Mouse (Mus musculus): ENCODE measurements around the gene Hipk2.
"Not testable (repeated sequence)": the region's sequence is repeated elsewhere in the genome, so short reads cannot be mapped to it uniquely, and the experiment has no call there.

The Hipk2 gene

DNA sequence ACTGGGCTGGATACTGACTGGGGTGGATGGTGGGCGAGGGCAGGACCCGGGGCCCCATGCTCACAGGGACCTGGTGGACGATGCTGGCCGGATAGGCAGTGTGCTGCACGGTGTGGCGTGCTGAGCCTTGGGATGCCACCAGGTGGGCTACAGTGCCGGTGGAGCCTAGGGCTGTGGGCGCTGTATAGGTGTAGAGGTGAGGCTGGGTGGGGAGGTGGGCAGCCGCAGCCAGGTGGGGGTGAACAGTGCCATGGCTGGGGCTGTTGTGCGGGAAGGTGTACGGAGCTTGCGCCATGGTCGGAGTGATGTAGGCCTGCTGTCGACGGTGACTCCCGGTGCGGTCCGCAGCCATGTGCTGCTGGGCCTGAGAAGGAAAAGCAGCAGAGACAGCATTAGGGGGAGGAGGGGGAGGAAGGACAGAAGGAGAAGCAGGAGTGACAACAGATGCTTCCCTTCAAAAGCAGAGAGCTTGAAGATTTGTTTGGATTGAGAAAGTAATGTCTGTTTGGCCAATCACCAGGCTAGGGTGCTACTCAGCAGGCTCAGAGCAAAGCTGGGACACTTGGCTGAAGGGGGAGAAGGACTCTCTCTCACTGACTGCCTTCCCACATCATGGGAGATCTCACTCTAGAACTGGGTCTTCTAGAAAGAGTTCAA is 177.6 kb downstream of the Hipk2 start:
- peak; percentile 47 for DNase-seq (ENCODE audit: low spot score)

DNA sequence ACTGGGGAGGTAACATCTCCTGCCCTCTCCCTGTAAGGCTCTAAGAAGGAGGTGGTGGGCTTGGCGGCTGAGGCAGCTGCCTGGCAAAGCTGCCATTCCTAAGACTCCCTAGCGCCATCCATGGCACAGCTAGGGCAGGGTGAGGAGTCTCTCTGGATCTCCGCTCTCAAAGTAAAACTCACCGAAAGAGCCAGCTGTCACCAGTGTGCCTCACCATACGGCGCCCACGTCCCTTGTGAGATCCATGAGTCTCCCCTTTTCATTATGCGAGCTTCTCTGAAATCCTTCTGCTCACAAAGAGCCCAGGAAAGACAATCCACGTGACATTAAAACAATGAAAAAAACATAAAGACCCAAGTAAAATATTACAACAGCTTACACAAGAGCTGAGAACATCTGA is 179.4 kb downstream of the Hipk2 start:
- no peak for DNase-seq (ENCODE audit: low spot score)

DNA sequence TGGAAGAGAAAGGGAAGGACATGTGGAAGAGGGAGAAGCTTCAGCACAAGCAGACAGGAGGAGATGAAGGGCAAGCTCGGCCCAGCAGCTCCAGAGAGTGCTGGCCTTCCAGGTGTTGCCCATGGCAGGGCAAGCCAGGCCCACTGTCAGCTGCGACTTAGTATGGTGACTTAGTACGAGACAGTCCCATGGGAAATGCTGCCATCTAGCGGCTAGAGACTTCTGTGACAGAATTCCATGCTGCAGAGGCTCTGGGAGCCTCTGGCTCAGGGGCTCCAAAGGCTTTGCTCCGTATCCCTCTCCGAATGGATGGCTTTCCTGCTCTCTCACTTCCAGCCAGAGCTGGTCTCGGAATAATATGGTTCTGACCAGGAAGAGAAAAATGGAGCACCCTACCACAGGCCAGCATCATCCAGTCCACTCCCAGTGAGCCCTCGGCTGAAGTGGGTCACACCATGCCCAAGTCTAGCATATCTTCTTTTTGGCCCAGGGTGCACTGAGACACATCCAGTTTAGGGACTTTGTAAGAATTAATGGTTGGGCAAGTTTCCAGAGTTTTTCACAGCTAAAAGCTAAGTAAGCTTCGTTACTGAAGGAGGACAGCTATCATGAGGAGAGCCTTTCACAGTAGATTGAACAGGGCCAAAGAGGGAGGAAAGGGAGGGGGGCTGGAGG is 180.4 kb downstream of the Hipk2 start:
- DNase-seq (ENCODE audit: low spot score), result peak; percentile 67

DNA sequence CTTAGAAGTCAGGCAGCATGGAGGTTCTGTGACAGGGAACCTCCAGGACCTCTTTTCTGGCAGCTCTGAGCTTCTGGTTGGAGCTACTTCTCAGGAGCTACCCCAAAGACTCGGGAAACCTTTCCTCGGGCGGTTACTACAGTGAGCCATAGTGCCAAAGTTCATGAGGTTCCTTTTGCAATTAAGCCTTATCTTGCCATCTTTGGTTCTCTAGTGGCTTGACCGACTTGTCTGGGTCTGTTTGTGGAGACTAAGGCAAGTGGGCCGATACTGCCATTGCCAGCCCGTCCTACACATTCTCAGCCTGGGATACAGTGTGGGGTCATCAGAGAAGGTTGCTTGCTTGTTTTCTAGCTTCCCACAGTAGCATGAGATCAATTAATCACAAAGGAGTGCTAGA is 183.4 kb downstream of the Hipk2 start:
- no peak for DNase-seq (ENCODE audit: low spot score)

DNA sequence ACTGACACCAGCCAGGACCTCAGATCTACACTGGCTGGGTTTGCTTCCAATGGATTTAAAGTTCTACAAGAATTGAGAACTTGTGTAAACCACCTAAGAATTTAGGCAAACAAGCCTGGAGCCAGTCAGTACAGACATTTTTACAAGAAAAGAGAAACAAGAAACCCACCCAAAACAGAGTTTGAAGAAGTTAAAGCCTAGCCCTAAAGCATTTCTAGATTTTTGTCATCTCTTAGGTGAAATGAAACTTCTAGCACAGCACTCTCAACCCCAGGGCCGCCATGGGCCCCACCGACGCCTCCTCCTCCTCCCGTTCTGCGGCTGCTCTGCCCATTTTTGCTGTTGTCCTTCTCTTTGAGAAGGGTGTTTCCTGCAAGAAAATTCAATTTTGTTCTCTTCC is 184.9 kb downstream of the Hipk2 start:
- no peak for DNase-seq (ENCODE audit: low spot score)

DNA sequence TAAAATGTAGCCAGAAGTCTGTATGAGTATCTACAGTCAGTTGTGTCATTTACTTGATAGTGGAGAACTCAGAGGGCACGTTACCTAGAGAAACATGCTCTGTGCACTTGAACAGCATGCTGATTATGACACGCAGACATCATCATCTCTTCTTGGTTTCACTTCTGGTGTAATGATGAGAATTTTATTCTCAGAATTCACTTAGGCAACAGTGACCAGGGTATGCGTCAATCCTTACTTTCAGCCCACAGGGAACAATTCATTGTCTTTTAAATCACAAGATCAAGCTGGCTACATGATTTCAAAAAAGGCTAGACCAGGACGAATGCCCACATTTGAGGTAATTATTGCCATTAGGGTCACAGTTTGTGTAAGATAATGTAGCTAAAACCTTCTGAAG is 185.3 kb downstream of the Hipk2 start:
- no peak for DNase-seq (ENCODE audit: low spot score)

DNA sequence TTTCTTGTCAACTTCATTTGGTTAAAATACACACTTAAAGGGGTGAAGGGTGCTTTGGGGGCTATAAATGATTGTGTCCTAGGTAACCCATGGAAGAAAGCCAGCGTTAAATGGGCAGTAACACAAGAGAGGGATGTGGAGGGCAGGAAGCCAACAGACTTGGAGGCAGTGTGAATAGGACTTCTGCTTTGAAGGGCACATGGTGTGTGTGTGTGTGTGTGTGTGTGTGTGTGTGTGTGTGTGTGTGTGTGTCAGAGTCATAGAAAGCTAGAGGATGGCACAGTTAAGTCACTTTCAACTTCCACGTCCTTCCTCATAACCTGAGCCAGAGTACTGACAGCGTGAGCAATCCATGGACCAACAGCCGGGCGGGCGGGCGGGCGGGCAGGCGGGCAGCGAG is 187.1 kb downstream of the Hipk2 start:
- DNase-seq (ENCODE audit: low spot score), result no peak

DNA sequence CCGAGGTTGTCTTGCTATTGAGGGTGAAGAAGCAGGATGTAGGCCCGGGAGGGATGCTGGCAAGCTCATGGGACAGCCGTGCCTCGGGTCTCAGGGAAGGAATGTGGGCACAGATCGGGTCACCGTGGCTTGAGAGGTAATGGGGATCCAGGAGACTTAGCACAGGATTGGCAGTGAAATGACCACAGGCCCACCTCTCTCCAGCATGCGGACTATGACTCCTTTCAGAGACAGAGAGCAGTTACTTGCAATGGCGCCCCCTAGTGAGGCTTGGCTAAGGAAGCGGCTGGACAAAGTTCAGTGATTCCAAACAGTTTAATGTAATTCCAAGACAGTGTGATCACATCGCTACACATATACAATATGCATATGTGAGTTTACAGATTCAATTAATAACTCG is 188.7 kb downstream of the Hipk2 start:
- no peak for DNase-seq (ENCODE audit: low spot score)

DNA sequence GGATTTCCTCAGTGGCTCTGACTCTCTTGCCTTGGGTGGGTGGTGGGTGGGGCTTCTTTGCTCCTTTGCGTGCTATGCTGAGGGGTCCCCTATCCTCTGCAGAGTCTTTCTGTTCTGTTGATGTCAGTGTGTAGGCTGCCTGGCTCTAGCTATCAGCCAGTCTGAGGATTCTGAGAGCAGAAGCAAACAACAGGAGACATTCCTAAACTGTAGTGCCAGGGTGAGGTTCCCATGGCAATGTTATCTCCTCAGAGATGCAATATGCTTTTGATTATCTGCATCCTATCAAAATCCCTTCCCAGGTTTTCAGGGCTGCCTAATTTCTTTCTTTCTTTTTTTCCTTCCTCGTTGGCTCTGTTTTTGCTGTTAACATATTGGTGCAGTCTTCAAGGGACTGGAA is 193.4 kb downstream of the Hipk2 start:
- DNase-seq (ENCODE audit: low spot score), result no peak

DNA sequence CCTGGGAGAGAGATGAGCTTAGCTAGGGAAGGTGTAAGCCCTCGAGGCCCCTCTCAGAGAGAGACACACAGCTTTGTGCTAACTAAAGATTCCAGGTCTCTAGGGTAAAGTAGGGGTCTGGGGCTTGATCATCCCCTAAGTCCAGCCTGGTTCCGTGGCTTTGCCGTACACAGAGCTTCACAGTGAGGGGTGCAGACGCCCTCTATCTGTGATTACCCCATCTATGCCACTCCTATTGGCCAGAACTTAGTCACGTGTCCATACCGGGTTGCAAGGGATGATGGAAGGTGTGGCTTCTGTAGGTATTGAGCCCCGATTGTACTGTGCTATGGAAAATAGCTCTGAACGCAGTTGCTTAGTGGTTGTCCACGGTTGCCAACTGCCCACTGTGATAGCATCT is 198.3 kb downstream of the Hipk2 start:
- DNase-seq (ENCODE audit: low spot score), result no peak

DNA sequence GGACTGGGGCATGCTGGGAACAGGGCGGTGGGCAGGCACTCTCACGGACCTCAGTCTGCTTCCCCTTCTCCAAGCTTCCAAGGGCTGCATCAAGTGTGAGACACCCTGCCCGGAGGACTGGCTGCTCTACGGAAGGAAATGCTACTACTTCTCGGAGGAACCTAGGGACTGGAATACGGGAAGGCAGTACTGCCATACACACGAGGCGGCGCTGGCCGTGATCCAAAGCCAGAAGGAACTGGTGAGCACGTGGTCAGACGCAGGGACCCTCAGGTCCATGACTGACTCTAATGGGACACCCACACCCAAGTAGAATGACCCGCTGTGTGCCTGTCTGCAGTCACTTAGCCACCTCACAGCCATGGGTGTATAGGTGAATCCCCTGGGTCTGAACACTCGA is 199.2 kb downstream of the Hipk2 start:
- no peak for DNase-seq (ENCODE audit: low spot score)

DNA sequence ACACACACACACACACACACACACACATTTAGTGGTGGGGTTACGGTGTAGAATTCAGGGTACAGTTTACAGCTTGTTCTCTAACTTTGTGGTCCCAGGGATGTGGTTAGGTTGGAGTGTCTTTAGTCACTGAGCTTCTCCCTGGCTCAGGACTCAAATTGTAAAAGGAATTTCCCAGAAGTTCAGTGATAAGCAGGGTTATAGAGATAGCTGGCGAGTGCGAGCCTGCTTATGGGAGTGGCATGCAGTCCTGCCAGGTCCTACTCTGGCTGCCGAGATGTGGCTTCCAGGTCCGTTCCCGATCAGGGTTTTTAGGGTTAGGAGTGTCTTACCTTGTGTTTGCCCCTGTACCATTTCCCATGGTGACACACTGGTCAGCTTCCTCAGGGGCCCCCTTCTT is 199.7 kb downstream of the Hipk2 start:
- no peak for DNase-seq (ENCODE audit: low spot score)

DNA sequence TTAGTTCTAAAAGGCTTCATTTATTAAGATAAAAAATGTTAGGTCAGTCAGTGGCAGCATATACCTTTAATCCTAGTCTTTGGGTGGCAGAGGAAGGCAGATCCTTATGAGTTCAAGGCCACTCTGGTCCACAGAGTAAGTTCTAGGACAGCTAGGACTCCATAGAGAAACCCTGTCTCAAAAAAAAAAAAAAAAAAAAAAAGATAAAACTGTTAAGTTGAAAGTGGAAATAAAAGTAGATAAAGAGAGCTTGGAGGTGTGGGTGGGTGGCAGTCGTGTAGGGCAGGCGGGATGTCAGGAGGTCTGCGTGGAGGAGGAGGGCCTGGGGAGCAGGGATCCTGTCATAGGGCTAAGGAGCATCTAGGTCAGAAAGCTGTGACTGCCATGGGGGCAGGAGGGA is 204.0 kb downstream of the Hipk2 start:
- no peak for DNase-seq (ENCODE audit: low spot score)

DNA sequence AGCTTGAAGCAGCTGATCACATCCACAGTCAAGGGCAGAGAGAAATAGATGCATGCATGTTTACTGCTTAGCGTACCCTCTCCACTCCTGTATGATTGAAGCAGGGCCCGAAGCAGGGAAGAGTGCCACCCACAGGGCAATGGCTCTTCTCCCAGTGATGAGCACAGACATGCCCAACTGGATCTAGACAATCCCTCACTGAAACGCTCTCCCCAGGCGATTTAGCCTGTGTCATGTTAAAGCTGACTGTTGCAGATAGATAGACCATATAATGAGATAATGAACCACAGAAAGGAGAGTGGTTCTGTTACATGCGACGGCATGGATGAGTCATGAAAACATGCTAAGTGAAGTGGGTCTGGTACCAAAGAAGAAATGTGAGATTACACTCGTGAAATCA is 204.7 kb downstream of the Hipk2 start:
- no peak for DNase-seq (ENCODE audit: low spot score)

DNA sequence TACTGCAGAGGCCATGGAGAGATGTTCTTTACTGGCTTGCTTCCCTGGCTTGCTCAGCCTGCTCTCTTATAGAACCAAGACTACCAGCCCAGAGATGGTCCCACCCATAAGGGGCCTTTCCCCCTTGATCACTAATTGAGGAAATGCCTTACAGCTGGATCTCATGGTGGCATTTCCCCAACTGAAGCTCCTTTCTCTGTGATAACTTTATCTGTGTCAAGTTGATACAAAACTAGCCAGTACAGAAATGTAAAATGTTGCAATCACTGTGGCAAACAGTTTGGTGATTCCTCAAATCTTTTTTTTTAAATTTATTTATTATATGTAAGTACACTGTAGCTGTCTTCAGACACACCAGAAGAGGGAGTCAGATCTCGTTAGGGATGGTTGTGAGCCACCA is 205.5 kb downstream of the Hipk2 start:
- DNase-seq (ENCODE audit: low spot score), result not testable (repeated sequence)

DNA sequence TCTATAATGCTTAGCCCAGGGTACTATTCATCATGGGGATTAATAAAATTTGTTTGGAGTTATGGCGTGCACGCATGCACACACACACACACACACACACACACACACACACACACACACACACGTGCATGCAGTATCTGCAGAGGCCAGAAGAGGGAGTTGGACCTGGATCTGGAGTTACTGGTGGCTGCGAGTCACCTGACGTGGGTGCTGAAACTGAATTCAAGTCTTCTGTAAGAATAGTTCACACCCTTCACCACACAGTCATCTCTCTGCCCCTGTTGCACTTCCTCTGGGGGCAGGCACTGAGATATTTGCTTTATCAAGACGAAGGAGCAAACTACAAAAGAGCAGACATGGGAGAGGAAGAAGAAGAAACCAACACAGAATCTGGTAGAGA is 206.4 kb downstream of the Hipk2 start:
- DNase-seq (ENCODE audit: low spot score), result no peak

DNA sequence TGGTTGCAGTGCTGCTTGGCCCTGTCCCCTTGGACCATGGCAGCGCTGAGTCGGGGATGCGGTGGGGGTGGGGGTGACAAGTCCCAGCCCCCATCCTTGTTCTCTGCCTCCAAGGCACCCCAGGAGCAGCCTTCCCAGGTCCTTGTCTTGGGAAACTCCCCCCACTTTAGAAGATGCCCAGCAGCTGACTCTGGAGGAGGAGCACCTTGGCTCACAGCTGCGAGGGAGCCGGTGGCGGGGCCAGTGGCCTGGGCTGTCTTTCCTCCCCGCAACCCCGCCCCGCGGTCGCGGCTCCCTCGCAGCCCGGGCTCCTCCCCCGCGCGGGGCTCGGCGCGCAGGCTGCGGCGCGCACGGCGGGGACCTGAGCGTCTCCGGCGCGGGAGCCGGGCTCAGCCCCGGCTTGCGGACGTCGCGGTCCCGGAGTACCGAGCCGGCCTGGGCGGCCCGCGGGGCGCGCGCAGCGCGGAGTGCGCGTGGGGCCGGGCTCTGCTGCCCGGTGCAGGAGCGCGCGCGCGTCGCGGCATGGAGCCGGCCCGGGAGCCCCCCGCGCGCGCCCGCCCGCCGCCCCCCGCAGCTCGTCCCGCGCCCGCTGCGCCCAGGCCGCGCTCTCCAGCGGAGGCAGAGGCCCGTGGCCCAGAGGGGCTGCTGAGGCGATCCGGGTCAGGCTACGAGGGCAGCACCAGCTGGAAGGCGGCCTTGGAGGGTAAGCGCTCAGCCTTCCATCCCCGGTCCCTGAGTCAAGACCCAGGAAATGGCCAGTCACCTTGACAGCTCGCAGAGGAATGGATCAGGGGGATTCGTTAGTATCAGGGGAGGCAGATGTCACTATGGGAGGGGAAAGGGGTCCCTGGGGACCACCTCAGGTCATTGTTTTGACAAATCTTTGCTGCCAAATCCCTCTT is 213.0 kb downstream of the Hipk2 start, which contains the start of gene Clec2l:
TSS of gene Clec2l (plus strand) at position 356 of the 902 bp plus-strand sequence.
- DNase-seq (ENCODE audit: low spot score), result no peak

DNA sequence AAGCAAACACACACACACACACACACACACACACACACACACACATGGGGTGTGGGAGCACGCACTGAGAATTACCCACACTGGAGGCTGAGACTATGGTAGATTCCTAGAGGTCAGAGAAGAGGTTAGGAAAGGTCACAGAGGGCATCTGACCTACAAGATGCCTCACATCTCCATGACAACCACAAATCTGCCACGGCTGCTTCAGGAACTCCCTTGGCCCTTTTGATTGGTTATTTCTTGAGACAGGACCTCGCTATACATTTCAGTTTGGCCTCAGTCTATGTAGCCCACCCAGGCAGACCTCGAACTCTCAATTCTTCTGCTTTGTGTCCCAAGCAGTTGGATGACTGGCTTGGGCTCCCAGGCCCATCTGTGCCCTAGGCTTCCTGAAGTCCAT is 214.3 kb downstream of the Hipk2 start:
- DNase-seq (ENCODE audit: low spot score), result no peak

DNA sequence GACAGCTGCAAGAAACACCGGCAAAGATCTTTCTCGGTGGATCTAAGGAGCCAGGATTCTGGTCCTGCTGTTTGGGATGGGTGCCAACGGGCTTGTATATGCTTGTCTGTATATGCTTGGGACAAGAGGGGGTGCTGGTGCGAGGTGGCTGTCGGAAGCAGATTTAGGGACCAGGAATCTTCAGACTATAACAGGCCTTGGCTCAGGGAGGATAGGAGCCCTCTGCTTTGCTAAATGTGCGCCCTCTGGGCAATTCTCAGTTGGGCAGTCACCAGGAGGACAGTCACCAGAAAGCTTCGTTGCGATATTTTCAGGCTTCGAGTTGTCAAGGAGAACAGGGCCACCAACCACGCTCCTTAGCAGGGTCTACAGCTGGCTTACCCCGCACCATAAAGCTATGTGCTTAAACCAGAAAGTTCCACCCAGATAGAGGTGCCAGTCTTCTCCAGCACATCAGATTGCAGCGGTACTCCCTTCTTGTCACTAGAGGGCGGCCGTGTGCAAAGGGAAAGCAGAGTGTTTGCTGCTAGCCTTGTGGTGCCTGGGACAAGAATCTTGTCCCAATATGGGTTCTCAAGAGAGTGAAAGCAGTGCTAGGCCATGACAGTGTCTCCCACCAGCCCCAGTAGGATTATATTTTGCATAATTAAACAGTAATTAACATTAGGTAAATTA is 225.6 kb downstream of the Hipk2 start:
- DNase-seq (ENCODE audit: low spot score), result peak; percentile 42

DNA sequence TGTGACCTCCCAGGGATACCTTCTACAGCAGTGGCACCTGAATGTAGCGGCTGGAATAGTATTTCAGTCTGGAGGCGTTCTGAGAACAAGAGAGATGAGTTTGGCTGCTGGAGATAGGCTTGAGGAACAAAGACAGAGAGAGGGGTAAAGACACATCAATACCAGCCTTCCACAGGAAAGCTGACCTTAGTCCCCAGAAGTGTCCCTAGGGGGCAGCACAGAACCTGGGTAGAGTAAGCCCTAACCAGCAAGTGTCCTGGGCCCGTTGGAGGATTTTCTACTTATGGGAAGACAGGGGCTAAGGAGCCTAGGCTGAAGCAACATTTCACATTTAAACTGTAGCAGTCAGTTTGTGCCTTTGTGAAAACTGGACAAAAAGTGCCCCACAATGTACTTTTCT is 226.4 kb downstream of the Hipk2 start:
- DNase-seq (ENCODE audit: low spot score), result no peak
